Mouse (Mus musculus): ENCODE measurements at regions not wholly inside any gene's neighbourhood (a gene's known extent, or its start where the extent isn't known, plus 50 kb on each side); places are given as distances from the start of the nearest gene placed in this dataset.

- no peak for DNase-seq (ENCODE audit: low read depth, low spot score)
Observed at GRCm38 (mm10) chr10:66102103-66102502, 993.8 kb upstream of the Jmjd1c start.

- no peak for DNase-seq (ENCODE audit: low read depth, low spot score)
Observed at GRCm38 (mm10) chr10:66131361-66131760, 964.6 kb upstream of the Jmjd1c start.

GRCm38 (mm10) chr10:66132025-66132424, 963.9 kb upstream of the Jmjd1c start:
- no peak for DNase-seq (ENCODE audit: low read depth, low spot score)

- DNase-seq (ENCODE audit: low read depth, low spot score) = no peak
Observed at GRCm38 (mm10) chr10:66142413-66142812, 953.5 kb upstream of the Jmjd1c start.

GRCm38 (mm10) chr10:66142910-66143309, 953.0 kb upstream of the Jmjd1c start:
- no peak for DNase-seq (ENCODE audit: low read depth, low spot score)

GRCm38 (mm10) chr10:66150966-66151365, 945.0 kb upstream of the Jmjd1c start:
- no peak for DNase-seq (ENCODE audit: low read depth, low spot score)

GRCm38 (mm10) chr10:66152777-66153176, 943.1 kb upstream of the Jmjd1c start:
- DNase-seq (ENCODE audit: low read depth, low spot score) = no peak

GRCm38 (mm10) chr10:66160916-66161556, 934.9 kb upstream of the Jmjd1c start:
- no peak for DNase-seq (ENCODE audit: low read depth, low spot score)

- no peak for DNase-seq (ENCODE audit: low read depth, low spot score)
Observed at GRCm38 (mm10) chr10:66172803-66173202, 923.1 kb upstream of the Jmjd1c start.

- DNase-seq (ENCODE audit: low read depth, low spot score) = no peak
Observed at GRCm38 (mm10) chr10:66177318-66177717, 918.6 kb upstream of the Jmjd1c start.

GRCm38 (mm10) chr10:66181231-66181630, 914.7 kb upstream of the Jmjd1c start:
- no peak for DNase-seq (ENCODE audit: low read depth, low spot score)

- no peak for DNase-seq (ENCODE audit: low read depth, low spot score)
Observed at GRCm38 (mm10) chr10:66183069-66183468, 912.9 kb upstream of the Jmjd1c start.

GRCm38 (mm10) chr10:66187038-66187437, 908.9 kb upstream of the Jmjd1c start:
- DNase-seq (ENCODE audit: low read depth, low spot score) = no peak

- no peak for DNase-seq (ENCODE audit: low read depth, low spot score)
Observed at GRCm38 (mm10) chr10:66201115-66201514, 894.8 kb upstream of the Jmjd1c start.

- no peak for DNase-seq (ENCODE audit: low read depth, low spot score)
Observed at GRCm38 (mm10) chr10:66228123-66228522, 867.8 kb upstream of the Jmjd1c start.

- DNase-seq (ENCODE audit: low read depth, low spot score) = no peak
Observed at GRCm38 (mm10) chr10:66234370-66234916, 861.5 kb upstream of the Jmjd1c start.

GRCm38 (mm10) chr10:66256377-66256776, 839.5 kb upstream of the Jmjd1c start:
- no peak for DNase-seq (ENCODE audit: low read depth, low spot score)

- DNase-seq (ENCODE audit: low read depth, low spot score) = no peak
Observed at GRCm38 (mm10) chr10:66270647-66271270, 825.2 kb upstream of the Jmjd1c start.

- no peak for DNase-seq (ENCODE audit: low read depth, low spot score)
Observed at GRCm38 (mm10) chr10:66295628-66296027, 800.3 kb upstream of the Jmjd1c start.

GRCm38 (mm10) chr10:66303235-66303780, 792.6 kb upstream of the Jmjd1c start:
- no peak for DNase-seq (ENCODE audit: low read depth, low spot score)

- DNase-seq (ENCODE audit: low read depth, low spot score) = no peak
Observed at GRCm38 (mm10) chr10:66304901-66305300, 791.0 kb upstream of the Jmjd1c start.

GRCm38 (mm10) chr10:66331166-66331565, 764.8 kb upstream of the Jmjd1c start:
- DNase-seq (ENCODE audit: low read depth, low spot score) = no peak

GRCm38 (mm10) chr10:66337994-66338393, 757.9 kb upstream of the Jmjd1c start:
- no peak for DNase-seq (ENCODE audit: low read depth, low spot score)
